Mouse (Mus musculus): ENCODE measurements around the gene Gm9844. TPM values are rescaled to one million over a fixed set of nuclear protein-coding genes. Genes with fewer than 3 reads are reported as not detected.

Gene Gm9844
- polyA plus RNA-seq, 2 experiments, result 1.3 to 1.5 TPM

DNA sequence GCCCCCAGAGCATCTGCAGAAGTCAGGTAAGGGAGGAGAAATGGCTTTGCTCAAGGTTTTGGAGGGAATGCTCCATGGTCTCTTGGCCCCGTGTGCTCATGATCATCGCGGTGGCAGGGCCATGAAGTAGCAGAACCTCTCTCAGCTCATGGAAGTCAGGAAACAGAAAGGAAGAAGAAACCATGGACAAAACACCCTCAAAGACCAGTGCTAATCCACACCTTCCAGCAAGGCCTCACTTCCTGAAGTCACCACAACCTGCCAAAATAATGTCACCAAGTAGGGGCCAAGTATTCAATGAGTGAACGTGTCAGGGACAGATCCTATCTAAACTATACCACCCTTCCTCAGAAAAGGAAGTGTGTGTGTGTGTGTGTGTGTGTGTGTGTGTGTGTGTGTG lies 840 bp downstream of the Gm9844 start:
- H3K27me3 ChIP-seq (ENCODE audit: control insufficient read depth, insufficient read depth, low read length), result no peaks in the 10 kb centered on the region
- ATAC-seq (ENCODE audit: insufficient read depth) (no peak), DNase-seq (ENCODE audit: low read depth in 3 of 3, low spot score in 3 of 3) (no peak)
- no peak overlapping the region for H3K4me2 ChIP-seq (ENCODE audit: low read depth)
- H3K4me3 ChIP-seq (ENCODE audit: insufficient read depth in 1 of 2, low read depth in 2 of 2, low read length in 2 of 2), result no peak overlapping the region
- no peak for TF ChIP-seq CTCF (IDR thresholded peaks at IDR 0.05; ENCODE audit: low read depth)
- no peak for TF ChIP-seq EP300 (IDR thresholded peaks at IDR 0.05; ENCODE audit: low read depth)
- no peak overlapping the region for H3K9ac ChIP-seq (replicated peaks)
- H3K9me3 ChIP-seq (ENCODE audit: control insufficient read depth, low read length), result no peaks in the 10 kb centered on the region
- H3K36me3 ChIP-seq (replicated peaks; ENCODE audit: control insufficient read depth, insufficient read depth, low read depth), result no peaks in the 10 kb centered on the region
- WGBS (ENCODE audit: insufficient replicate concordance), result 28% methylated on average over 4 of the region's 4 CpGs
- no peak overlapping the region for H3K27ac ChIP-seq
- H3K4me1 ChIP-seq (replicated peaks; ENCODE audit: control insufficient read depth in 2 of 2, insufficient read depth in 2 of 2, low read length in 1 of 2), result peaks cover 27 to 29% of the 10 kb centered on the region in 2 experiments

DNA sequence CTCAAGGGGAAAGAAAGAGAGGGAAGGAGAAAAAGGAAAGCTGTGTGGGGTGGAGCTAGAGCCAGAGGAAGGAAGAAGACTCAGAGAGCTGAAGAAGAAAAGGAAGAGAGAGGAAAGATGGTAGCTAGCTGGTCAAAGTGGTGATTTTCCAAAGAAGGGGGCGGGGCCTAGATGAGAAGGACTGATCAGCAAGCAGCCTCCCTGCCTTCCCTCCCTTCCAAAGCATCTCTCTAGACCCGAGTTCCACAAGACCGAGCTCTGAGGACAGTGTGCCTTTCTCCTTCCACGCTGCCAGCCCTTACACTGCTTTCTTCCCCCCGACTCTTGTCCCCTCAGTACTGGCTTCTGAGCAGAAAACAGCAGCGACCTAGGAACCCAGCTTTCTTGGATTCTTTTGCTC lies 2.1 kb downstream of the Gm9844 start:
- H3K36me3 ChIP-seq (replicated peaks; ENCODE audit: control insufficient read depth, insufficient read depth, low read depth), result no peaks in the 10 kb centered on the region
- no peak overlapping the region for H3K4me3 ChIP-seq (ENCODE audit: insufficient read depth in 1 of 2, low read depth in 2 of 2, low read length in 2 of 2)
- no peaks in the 10 kb centered on the region for H3K9me3 ChIP-seq (ENCODE audit: control insufficient read depth, low read length)
- ATAC-seq (ENCODE audit: insufficient read depth), result no peak
- WGBS (ENCODE audit: insufficient replicate concordance), result 31% methylated on average over 6 of the region's 6 CpGs
- no peak for DNase-seq (ENCODE audit: low read depth in 3 of 3, low spot score in 3 of 3)
- TF ChIP-seq CTCF (IDR thresholded peaks at IDR 0.05; ENCODE audit: low read depth), result no peak
- no peak for TF ChIP-seq EP300 (IDR thresholded peaks at IDR 0.05; ENCODE audit: low read depth)
- H3K4me2 ChIP-seq (ENCODE audit: low read depth), result no peak overlapping the region
- no peak overlapping the region for H3K9ac ChIP-seq (replicated peaks)
- H3K27ac ChIP-seq, result no peak overlapping the region
- peaks cover 5% of the 10 kb centered on the region for H3K27me3 ChIP-seq (ENCODE audit: control insufficient read depth, insufficient read depth, low read length)
- peaks cover 14 to 16% of the 10 kb centered on the region in 2 experiments for H3K4me1 ChIP-seq (replicated peaks; ENCODE audit: control insufficient read depth in 2 of 2, insufficient read depth in 2 of 2, low read length in 1 of 2)

DNA sequence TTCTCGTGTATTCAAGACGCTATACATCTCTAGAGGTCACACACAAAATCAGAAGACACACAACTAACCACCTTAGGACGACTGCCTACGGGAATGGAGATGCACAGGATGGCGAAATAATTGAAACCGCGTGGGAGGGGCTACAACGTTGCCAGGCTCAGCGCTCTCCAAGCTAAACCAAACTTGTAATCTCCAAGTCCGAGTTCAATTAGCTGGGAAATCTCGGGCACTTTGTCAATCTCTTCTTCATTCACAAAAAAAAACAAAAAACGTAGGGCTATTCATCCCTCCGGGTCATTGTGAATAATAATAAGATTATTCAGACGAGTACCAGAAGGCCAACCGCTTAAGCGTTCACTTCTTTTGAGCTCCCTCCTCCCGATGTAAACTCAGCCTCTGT lies 7.1 kb downstream of the Gm9844 start:
- TF ChIP-seq CTCF (IDR thresholded peaks at IDR 0.05; ENCODE audit: low read depth) (no peak), EP300 (IDR thresholded peaks at IDR 0.05; ENCODE audit: low read depth) (no peak)
- H3K9ac ChIP-seq (replicated peaks), result no peak overlapping the region
- DNase-seq (ENCODE audit: low read depth in 3 of 3, low spot score in 3 of 3), result no peak
- peaks cover 15% of the 10 kb centered on the region for H3K27me3 ChIP-seq (ENCODE audit: control insufficient read depth, insufficient read depth, low read length)
- WGBS (ENCODE audit: insufficient replicate concordance), result 60% methylated on average over 17 of the region's 17 CpGs
- no peaks in the 10 kb centered on the region for H3K36me3 ChIP-seq (replicated peaks; ENCODE audit: control insufficient read depth, insufficient read depth, low read depth)
- no peaks in the 10 kb centered on the region for H3K9me3 ChIP-seq (ENCODE audit: control insufficient read depth, low read length)
- no peak overlapping the region for H3K4me3 ChIP-seq (ENCODE audit: insufficient read depth in 1 of 2, low read depth in 2 of 2, low read length in 2 of 2)
- H3K27ac ChIP-seq, result no peak overlapping the region
- H3K4me1 ChIP-seq (replicated peaks; ENCODE audit: control insufficient read depth in 2 of 2, insufficient read depth in 2 of 2, low read length in 1 of 2), result no peaks in the 10 kb centered on the region; a peak in 1 of 4 replicates
- no peak for ATAC-seq (ENCODE audit: insufficient read depth)
- no peak overlapping the region for H3K4me2 ChIP-seq (ENCODE audit: low read depth)

DNA sequence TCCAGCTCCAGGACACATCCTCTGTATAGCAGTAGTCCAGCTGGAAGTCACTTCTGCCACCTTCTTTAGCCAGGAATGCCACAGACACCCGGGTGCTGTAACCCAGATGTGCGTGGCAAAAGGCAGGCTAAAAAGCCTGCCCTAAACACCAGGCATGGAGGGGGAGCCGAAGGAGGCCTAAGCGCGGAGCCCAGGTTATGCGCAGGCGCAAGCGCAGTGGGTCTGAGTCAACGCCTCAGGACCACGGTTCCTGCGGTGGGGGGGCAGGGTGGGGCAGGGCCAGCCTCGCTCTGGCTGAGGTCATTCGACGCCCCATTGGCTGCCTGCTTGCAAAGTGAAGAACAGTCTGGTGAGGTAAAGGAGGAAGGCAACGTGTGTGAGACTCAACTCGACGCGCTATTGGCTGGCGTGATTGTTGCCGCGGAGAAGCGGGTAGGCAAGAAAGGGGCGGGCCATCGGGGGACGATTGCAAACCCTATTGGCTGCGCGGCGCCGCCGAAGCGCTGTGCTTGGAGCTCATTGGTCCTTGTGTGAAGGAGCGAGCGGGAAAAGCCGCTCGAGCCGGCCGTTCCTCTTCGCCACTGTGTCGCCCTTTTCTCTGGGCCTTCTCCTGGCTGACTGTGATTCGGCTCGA lies 7.6 kb downstream of the Gm9844 start, which contains the start of the genes Lypd4 and Dmrtc2:
Gene Lypd4 (minus strand): TSS at position 410 of the 634 bp plus-strand sequence.
Gene Dmrtc2 (plus strand): TSS at position 526 of the 634 bp plus-strand sequence.
- H3K4me3 ChIP-seq (ENCODE audit: insufficient read depth in 1 of 2, low read depth in 2 of 2, low read length in 2 of 2), result no peak within 1 kb of the TSS
- no peak within 1 kb of the TSS for H3K27ac ChIP-seq
- ATAC-seq (ENCODE audit: insufficient read depth), result no peak
- TF ChIP-seq EP300 (IDR thresholded peaks at IDR 0.05; ENCODE audit: low read depth) (no peak), CTCF (IDR thresholded peaks at IDR 0.05; ENCODE audit: low read depth) (no peak)
- H3K4me2 ChIP-seq (ENCODE audit: low read depth), result no peak within 1 kb of the TSS
- H3K9me3 ChIP-seq (ENCODE audit: control insufficient read depth, low read length), result no peaks in the 10 kb centered on the region
- DNase-seq (ENCODE audit: low read depth in 3 of 3, low spot score in 3 of 3), result no peak
- no peaks in the 10 kb centered on the region for H3K36me3 ChIP-seq (replicated peaks; ENCODE audit: control insufficient read depth, insufficient read depth, low read depth)
- H3K4me1 ChIP-seq (replicated peaks; ENCODE audit: control insufficient read depth in 2 of 2, insufficient read depth in 2 of 2, low read length in 1 of 2), result no peaks in the 10 kb centered on the region
- H3K27me3 ChIP-seq (ENCODE audit: control insufficient read depth, insufficient read depth, low read length), result peaks cover 15% of the 10 kb centered on the region
- H3K9ac ChIP-seq (replicated peaks), result no peak within 1 kb of the TSS
- 47% methylated on average over 33 of the region's 41 CpGs for WGBS (ENCODE audit: insufficient replicate concordance)

DNA sequence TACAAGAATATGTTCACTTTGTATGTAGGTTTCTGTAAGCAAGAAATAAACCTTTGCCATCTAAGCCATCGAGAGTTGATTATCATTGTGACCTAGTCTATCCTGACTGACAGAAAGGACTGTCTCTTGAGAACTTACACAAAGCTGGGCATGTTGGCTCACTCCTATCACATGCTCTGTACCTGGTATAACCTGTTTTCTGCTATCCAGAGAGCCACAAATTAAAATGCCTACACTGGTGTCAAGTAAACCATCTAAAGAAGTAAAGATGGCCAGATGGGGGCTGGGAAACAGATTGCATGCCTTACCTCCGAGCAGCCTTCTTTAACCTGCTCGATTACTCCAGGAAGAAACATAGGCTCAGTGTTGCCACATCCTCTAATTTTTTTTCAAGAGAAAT lies 15.6 kb downstream of the Gm9844 start:
- WGBS (ENCODE audit: insufficient replicate concordance), result 60% methylated on average over 3 of the region's 3 CpGs
- H3K4me2 ChIP-seq (ENCODE audit: low read depth), result no peak overlapping the region
- H3K36me3 ChIP-seq (replicated peaks; ENCODE audit: control insufficient read depth, insufficient read depth, low read depth), result no peaks in the 10 kb centered on the region
- H3K27me3 ChIP-seq (ENCODE audit: control insufficient read depth, insufficient read depth, low read length), result no peaks in the 10 kb centered on the region
- H3K9ac ChIP-seq (replicated peaks), result no peak overlapping the region
- no peak for TF ChIP-seq CTCF (IDR thresholded peaks at IDR 0.05; ENCODE audit: low read depth)
- H3K9me3 ChIP-seq (ENCODE audit: control insufficient read depth, low read length), result no peaks in the 10 kb centered on the region
- no peak overlapping the region for H3K4me3 ChIP-seq (ENCODE audit: insufficient read depth in 1 of 2, low read depth in 2 of 2, low read length in 2 of 2)
- no peak overlapping the region for H3K27ac ChIP-seq
- no peak for DNase-seq (ENCODE audit: low read depth in 3 of 3, low spot score in 3 of 3)
- H3K4me1 ChIP-seq (replicated peaks; ENCODE audit: control insufficient read depth in 2 of 2, insufficient read depth in 2 of 2, low read length in 1 of 2), result peaks cover 0 to 2% of the 10 kb centered on the region in 2 experiments; a peak in 1 of 4 replicates
- no peak for ATAC-seq (ENCODE audit: insufficient read depth)

Measured in liver, embryonic 14.5 days (tissue).